24 mouse cellular contexts compared by ENCODE assay signal in the genomic region with DNA sequence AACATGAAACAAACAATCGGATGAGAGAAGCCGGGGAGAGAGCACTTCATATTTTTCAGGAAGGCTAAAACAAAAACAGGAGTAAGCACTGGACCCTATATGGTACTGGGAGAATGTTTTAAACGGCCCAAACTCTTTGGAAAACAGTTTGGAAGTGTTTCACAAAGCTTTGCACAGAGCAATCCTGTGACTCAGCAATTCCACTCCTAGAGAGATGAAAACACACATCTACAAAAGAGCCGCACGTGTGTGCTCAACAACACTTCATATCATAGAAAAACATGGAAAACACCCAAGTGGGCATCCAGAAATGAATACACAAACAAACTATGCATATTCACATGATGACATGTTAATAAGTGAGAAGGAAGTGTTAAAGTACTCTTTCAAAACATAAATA. TPM values are rescaled to one million over a fixed set of nuclear protein-coding genes. Genes with fewer than 3 reads are reported as not detected.
A peak's percentile ranks its signal among the peaks of the same experiment; 100 is the strongest.
DNase-seq lines count a peak whose midpoint lies in the region; ATAC-seq and TF ChIP-seq lines count a peak whose summit lies in the region.
"Had no signal": no experiment of that assay in that cellular context is flagged by ENCODE, and none has a peak within 500 bp of the region (broad histone marks: within the 10 kb centered on the region; RNA-seq: fewer than 3 reads in every experiment).

No protein-coding gene starts in this region.

- 66% methylated on average over 5 of the region's 5 CpGs for WGBS in lung, postnatal 0 days
- 62% methylated on average over 5 of the region's 5 CpGs for WGBS in lung, adult 2 months
- 90% methylated on average over 5 of the region's 5 CpGs for WGBS in heart, embryonic 10.5 days

- H3K27ac ChIP-seq in lung, postnatal 0 days (ENCODE audit: low read length): no peak overlapping the region
- H3K27ac ChIP-seq in embryonic fibroblast, embryonic 13.5 days (ENCODE audit: insufficient read depth, low read length): peak overlapping the region; percentile 55; the same call in 1 of the 2 replicates
- no peak overlapping the region for H3K27ac ChIP-seq in heart, embryonic 10.5 days
- H3K27ac ChIP-seq: embryonic facial prominence, embryonic 10.5 days; embryonic facial prominence, embryonic 12.5 days; forebrain, embryonic 10.5 days; forebrain, embryonic 12.5 days had no signal

- no peaks in the 10 kb centered on the region for H3K36me3 ChIP-seq in lung, postnatal 0 days (ENCODE audit: insufficient read depth, low read length)
- peaks cover 15% of the 10 kb centered on the region for H3K36me3 ChIP-seq in heart, embryonic 10.5 days
- H3K36me3 ChIP-seq: forebrain, embryonic 12.5 days had no signal

- no peak for TF ChIP-seq EP300 in lung, postnatal 0 days (IDR thresholded peaks at IDR 0.05)

- no peak for TF ChIP-seq POLR2A in lung, adult 2 months (IDR thresholded peaks at IDR 0.05; ENCODE audit: borderline replicate concordance, extremely low read depth, low read depth, low read length)
- TF ChIP-seq POLR2A in embryonic fibroblast, embryonic 13.5 days (IDR thresholded peaks at IDR 0.05; ENCODE audit: low read depth, low read length): no peak

- no peak for TF ChIP-seq CTCF in lung, postnatal 0 days (IDR thresholded peaks at IDR 0.05)
- no peak for TF ChIP-seq CTCF in lung, adult 2 months (IDR thresholded peaks at IDR 0.05; ENCODE audit: insufficient read depth, low read length)
- no peak for TF ChIP-seq CTCF in embryonic fibroblast, embryonic 13.5 days (IDR thresholded peaks at IDR 0.05; ENCODE audit: borderline replicate concordance, insufficient read depth, low read length)

- no peaks in the 10 kb centered on the region for H3K4me1 ChIP-seq in lung, postnatal 0 days (ENCODE audit: insufficient read depth, low read depth, low read length)
- no peaks in the 10 kb centered on the region; the same call in 1 of the 2 replicates for H3K4me1 ChIP-seq in lung, adult 2 months (ENCODE audit: control insufficient read depth, insufficient read depth, low read length)
- peaks cover 2% of the 10 kb centered on the region; the same call in 1 of the 2 replicates for H3K4me1 ChIP-seq in embryonic fibroblast, embryonic 13.5 days (ENCODE audit: control insufficient read depth, insufficient read depth, low read length)
- peaks cover 10% of the 10 kb centered on the region; the same call in 1 of the 2 replicates for H3K4me1 ChIP-seq in heart, embryonic 10.5 days
- H3K4me1 ChIP-seq: embryonic facial prominence, embryonic 10.5 days; embryonic facial prominence, embryonic 12.5 days had no signal

- H3K9ac ChIP-seq in lung, postnatal 0 days (replicated peaks; ENCODE audit: low read depth): no peak overlapping the region
- H3K9ac ChIP-seq: embryonic facial prominence, embryonic 12.5 days; forebrain, embryonic 12.5 days had no signal

- H3K9me3 ChIP-seq in lung, postnatal 0 days (ENCODE audit: low read length): no peaks in the 10 kb centered on the region
- H3K9me3 ChIP-seq in heart, embryonic 10.5 days: no peaks in the 10 kb centered on the region
- H3K9me3 ChIP-seq: embryonic facial prominence, embryonic 10.5 days; embryonic facial prominence, embryonic 12.5 days; forebrain, embryonic 10.5 days; forebrain, embryonic 12.5 days had no signal

- peak; percentile 52 for ATAC-seq in lung, postnatal 0 days
- ATAC-seq: activated CD4-positive, CD25-positive, alpha-beta regulatory T cell, adult 4 months; forebrain, embryonic 14.5 days; forebrain, embryonic 16.5 days; Patski had no signal

- DNase-seq in lung, postnatal 0 days (ENCODE audit: low spot score): peak; percentile 66
- DNase-seq in lung, adult 2 months: no peak
- DNase-seq in lung, postnatal 36 days: peak; percentile 39
- no peak for DNase-seq in lung, postnatal 10 days
- no peak for DNase-seq in heart, embryonic 10.5 days (ENCODE audit: low spot score)
- DNase-seq: adrenal gland, postnatal 14 days; adrenal gland, postnatal 36 days; cerebellum, adult 11-12 months; cerebellum, adult 2 months; cerebellum, adult 9-10 months; cerebellum, postnatal 10 days; cerebellum, postnatal 25 days had no signal

- no peak overlapping the region for H3K4me3 ChIP-seq in lung, postnatal 0 days (ENCODE audit: low read depth, low read length)
- H3K4me3 ChIP-seq in lung, adult 2 months (replicated peaks; ENCODE audit: extremely low read depth, low read depth, low read length): no peak overlapping the region
- H3K4me3 ChIP-seq in embryonic fibroblast, embryonic 13.5 days (ENCODE audit: insufficient read depth, low read length): no peak overlapping the region
- no peak overlapping the region for H3K4me3 ChIP-seq in heart, embryonic 10.5 days
- H3K4me3 ChIP-seq: embryonic facial prominence, embryonic 10.5 days; embryonic facial prominence, embryonic 12.5 days; erythroblast, embryonic 14.5 days; forebrain, embryonic 10.5 days; forebrain, embryonic 12.5 days had no signal

- no peak overlapping the region for H3K4me2 ChIP-seq in lung, postnatal 0 days (replicated peaks; ENCODE audit: low read depth, low read length)
- H3K4me2 ChIP-seq: embryonic facial prominence, embryonic 12.5 days; forebrain, embryonic 12.5 days had no signal

- H3K27me3 ChIP-seq in lung, postnatal 0 days (replicated peaks; ENCODE audit: insufficient read depth, low read length): no peaks in the 10 kb centered on the region
- H3K27me3 ChIP-seq in heart, embryonic 10.5 days (ENCODE audit: insufficient read depth, poor library complexity, severe bottlenecking): no peaks in the 10 kb centered on the region
- H3K27me3 ChIP-seq: embryonic facial prominence, embryonic 12.5 days; forebrain, embryonic 12.5 days; Patski had no signal

RNA-seq across cellular contexts. Expression of a gene that starts 30.2 kb away (rescaled TPM):
- polyA plus RNA-seq in lung, postnatal 0 days (2015; fragmentation: Nextera tagmentation; extraction: Ambion mirVana): not detected in 2 replicates
- not detected in 2 replicates for polyA plus RNA-seq in lung, adult 2 months (2012; rRNA removed)
- not detected in 2 replicates for polyA plus RNA-seq in embryonic fibroblast, embryonic 13.5 days (2011; ENCODE audit: insufficient read length, low read depth, missing spikeins)
- polyA plus RNA-seq in heart, embryonic 10.5 days (2016; fragmentation: Nextera tagmentation; extraction: Ambion mirVana): not detected in 2 replicates
- polyA plus RNA-seq: activated CD4-positive, CD25-positive, alpha-beta regulatory T cell, adult 4 months; cerebellum, adult 2 months; cortical plate, adult 2 months; embryonic facial prominence, embryonic 10.5 days; embryonic facial prominence, embryonic 12.5 days; embryonic facial prominence, embryonic 14.5 days; erythroblast, embryonic 14.5 days; forebrain, embryonic 10.5 days; forebrain, embryonic 12.5 days; forebrain, embryonic 14.5 days; forebrain, embryonic 16.5 days; Patski had no signal

RNA-seq across cellular contexts. Expression of a gene that starts 30.9 kb away (rescaled TPM):
- polyA plus RNA-seq in lung, postnatal 0 days (2015; fragmentation: Nextera tagmentation; extraction: Ambion mirVana): 33.5 and 34.5 TPM in 2 replicates
- polyA plus RNA-seq in lung, adult 2 months (2012; rRNA removed): 12.8 and 13.1 TPM in 2 replicates
- polyA plus RNA-seq in embryonic fibroblast, embryonic 13.5 days (2011; ENCODE audit: insufficient read length, low read depth, missing spikeins): 39.8 and 48.8 TPM in 2 replicates
- polyA plus RNA-seq in heart, embryonic 10.5 days (2016; fragmentation: Nextera tagmentation; extraction: Ambion mirVana): 19.4 and 27.1 TPM in 2 replicates

Comparison
In these comparisons a context has a peak if more than half of its experiments do, and no peak if none do; other contexts are left out.
1. DNase-seq: peak in lung, postnatal 0 days (single experiment) and lung, postnatal 36 days (single experiment); none in lung, adult 2 months (single experiment), lung, postnatal 10 days (single experiment) and heart, embryonic 10.5 days (single experiment).